Mouse (Mus musculus) CH12.LX (cell line): ENCODE measurements at regions not wholly inside any gene's neighbourhood (a gene's known extent, or its start where the extent isn't known, plus 50 kb on each side); places are given as distances from the start of the nearest gene placed in this dataset.

Experiments
- CTCF ChIP-seq, 2 experiments: IDR thresholded peaks in 1 of 2; conservative IDR thresholded peaks in 1 of 2; 2 replicates each; pipeline ENCODE4 v1.5.1; 2011 to 2012; ENCODE audit warnings: low read depth in 2 of 2, low read length in 2 of 2, improper control_type of control experiment in 1 of 2, inconsistent platforms in 1 of 2, mild to moderate bottlenecking in 1 of 2, moderate library complexity in 1 of 2
- MYC ChIP-seq: IDR thresholded peaks from 2 replicates; pipeline ENCODE4 v1.6.1; 2011; ENCODE audit warnings: low read depth, mild to moderate bottlenecking, improper control_type of control experiment, low read length
- NELFE ChIP-seq: IDR thresholded peaks from 2 replicates; pipeline ENCODE4 v1.6.1; 2011; ENCODE audit warnings: low read depth, low read length, improper control_type of control experiment
- POLR2A ChIP-seq: IDR thresholded peaks from 2 replicates; pipeline ENCODE4 v1.6.1; 2011; ENCODE audit warnings: low read depth, mild to moderate bottlenecking, improper control_type of control experiment, low read length

GRCm38 (mm10) chr13:54308591-54308990, 62.6 kb upstream of the Cplx2 start:
- no peak for TF ChIP-seq CTCF (conservative IDR thresholded peaks at IDR 0.05 in 1 of 2, IDR thresholded peaks at IDR 0.05 in 1 of 2; ENCODE audit: low read depth in 2 of 2, low read length in 2 of 2)
- TF ChIP-seq MYC: no peak
- TF ChIP-seq POLR2A: no peak
- TF ChIP-seq NELFE: no peak
